Mouse (Mus musculus) kidney, postnatal 0 days (tissue): ENCODE measurements around the gene Pafah2. TPM values are rescaled to one million over a fixed set of nuclear protein-coding genes. Genes with fewer than 3 reads are reported as not detected.

Experiments
- ATAC-seq: fragments of 200-750 bp; cut with Nextera tagmentation; replicated peaks from 2 replicates; pipeline ENCODE4 v1.8.0; 2017; ENCODE audit warnings: low read depth, moderate number of reproducible peaks, moderate TSS enrichment, moderate library complexity; ENCODE audit not compliant: low FRiP score
- DNase-seq: peaks from one replicate; pipeline ENCODE4 v3.0.0-alpha.2; 2016; ENCODE audit warnings: low spot score
- H3K27ac ChIP-seq: fragments of 300-500 bp; sonication (generic); 2 replicates; pipeline ENCODE4 v1.5.1; 2014; ENCODE audit warnings: mild to moderate bottlenecking
- H3K27me3 ChIP-seq: fragments of 300-500 bp; sonication (generic); 2 replicates; pipeline ENCODE4 v1.6.1; 2014; ENCODE audit warnings: low read length, mixed read lengths; ENCODE audit not compliant: insufficient read depth
- H3K36me3 ChIP-seq: fragments of 300-500 bp; sonication (generic); 2 replicates; pipeline ENCODE4 v1.6.1; 2014; ENCODE audit warnings: low read length, mixed read lengths; ENCODE audit not compliant: insufficient read depth
- H3K4me1 ChIP-seq: fragments of 300-500 bp; sonication (generic); replicated peaks from 2 replicates; pipeline ENCODE4 v1.6.1; 2014; ENCODE audit warnings: antibody characterized with exemption, low read length, mixed read lengths; ENCODE audit not compliant: insufficient read depth
- H3K4me2 ChIP-seq: fragments of 300-500 bp; sonication (generic); 2 replicates; pipeline ENCODE4 v1.6.1; 2014; ENCODE audit warnings: mild to moderate bottlenecking, low read length, moderate library complexity, mixed read lengths
- H3K4me3 ChIP-seq: fragments of 300-500 bp; sonication (generic); replicated peaks from 2 replicates; pipeline ENCODE4 v1.5.1; 2014; ENCODE audit warnings: low read depth, low read length
- H3K9ac ChIP-seq: fragments of 300-500 bp; sonication (generic); 2 replicates; pipeline ENCODE4 v1.6.1; 2014; ENCODE audit warnings: low read depth, low read length
- H3K9me3 ChIP-seq: fragments of 300-500 bp; sonication (generic); replicated peaks from 2 replicates; pipeline ENCODE4 v1.6.1; 2016; ENCODE audit warnings: low read length, inconsistent platforms, mixed read lengths
- CTCF ChIP-seq: IDR thresholded peaks from 2 replicates; pipeline ENCODE4 v1.5.1; 2016; ENCODE audit warnings: antibody characterized with exemption, low read depth, mild to moderate bottlenecking, moderate library complexity
- WGBS: fragments of 180-500 bp; shearing (Covaris S2); extraction: QIAGEN DNeasy Blood & Tissue Kit; methylation state at CpG from one replicate; pipeline ENCODE4 v1.1.7; 2014; 5-methylcytosine and 5-hydroxymethylcytosine counted together
- polyA plus RNA-seq: library from polyadenylated mRNA; unstranded; fragments of >200 nt; fragmentation: Nextera tagmentation; extraction: Ambion mirVana; gene quantifications from 2 replicates; pipeline ENCODE4 v1.2.1, GENCODE M21; 2015

The Pafah2 gene
- polyA plus RNA-seq, 1 experiment from 2014 or later: 22.7 TPM

DNA sequence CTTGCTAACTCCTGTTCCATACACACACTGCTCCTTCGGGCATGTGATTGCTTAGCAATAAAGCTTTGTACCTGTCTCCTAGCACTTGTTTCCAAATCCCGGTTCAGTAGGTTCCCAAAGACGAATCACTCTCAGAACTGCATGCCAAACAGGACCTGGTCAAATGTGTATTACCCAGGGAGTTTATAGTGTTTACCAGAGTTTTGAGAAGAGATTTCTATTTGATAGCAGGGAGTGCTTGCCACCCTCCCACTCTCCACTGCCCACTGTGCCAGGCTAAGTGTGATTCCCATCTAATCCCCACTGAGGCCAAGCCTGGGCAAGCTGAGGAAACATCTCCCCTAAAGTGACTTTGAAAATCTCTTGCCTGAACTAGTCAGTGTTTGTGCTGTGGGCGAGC, 46.1 kb downstream of the Pafah2 start:
- no peaks in the 10 kb centered on the region for H3K27me3 ChIP-seq
- H3K36me3 ChIP-seq: no peaks in the 10 kb centered on the region
- no peak overlapping the region for H3K27ac ChIP-seq
- H3K4me1 ChIP-seq: no peaks in the 10 kb centered on the region
- no peaks in the 10 kb centered on the region for H3K9me3 ChIP-seq
- no peak overlapping the region for H3K9ac ChIP-seq
- no peak for TF ChIP-seq CTCF
- DNase-seq (no peak), ATAC-seq (no peak)
- H3K4me2 ChIP-seq: no peak overlapping the region
- WGBS: 86% methylated on average over 4 of the region's 4 CpGs
- no peak overlapping the region for H3K4me3 ChIP-seq

DNA sequence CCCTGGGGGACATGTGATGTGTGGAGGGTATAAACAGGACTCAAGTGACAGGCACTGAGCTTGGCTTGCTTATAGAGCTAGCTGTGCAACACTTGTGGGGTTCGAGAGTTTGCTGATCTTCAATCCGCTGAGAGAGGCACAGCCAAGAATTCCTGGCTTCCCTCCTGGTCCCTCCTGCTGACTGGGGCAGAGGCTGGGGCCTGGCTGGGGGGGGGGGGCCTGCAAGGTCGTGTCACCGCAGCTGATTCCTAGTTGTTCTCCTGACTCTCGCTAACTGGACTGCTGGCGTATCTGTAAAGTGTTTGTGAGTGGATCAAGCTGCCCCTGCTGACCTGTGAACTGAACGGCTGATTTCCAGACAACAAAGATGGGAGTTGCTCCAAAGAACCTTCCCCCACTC, 47.5 kb downstream of the Pafah2 start:
- Histone ChIP-seq H3K9me3 (no peaks in the 10 kb centered on the region), H3K4me2 (no peak overlapping the region), H3K27ac (no peak overlapping the region), H3K27me3 (no peaks in the 10 kb centered on the region), H3K4me1 (no peaks in the 10 kb centered on the region), H3K36me3 (no peaks in the 10 kb centered on the region), H3K4me3 (no peak overlapping the region), H3K9ac (no peak overlapping the region)
- 50% methylated on average over 7 of the region's 7 CpGs for WGBS
- no peak for ATAC-seq
- DNase-seq: no peak
- TF ChIP-seq CTCF: no peak

DNA sequence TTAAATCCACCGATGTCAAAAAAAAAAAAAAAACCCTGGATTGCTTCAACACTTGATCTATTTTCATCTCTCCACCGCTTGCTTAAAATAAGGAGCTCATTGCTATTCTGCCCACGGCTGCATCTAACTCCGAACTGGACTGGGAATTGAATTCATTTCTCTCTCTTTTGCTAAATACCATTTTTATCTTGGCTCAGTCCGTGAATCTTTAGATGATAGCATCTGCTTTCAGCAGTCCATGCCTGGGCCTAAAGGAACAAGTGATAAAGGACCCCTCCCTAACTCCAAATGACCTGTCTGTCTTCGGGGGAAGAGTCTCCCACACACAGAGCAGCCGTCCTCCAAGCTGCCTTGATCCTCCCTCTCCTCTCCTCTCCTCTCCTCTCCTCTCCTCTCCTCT, 48.8 kb downstream of the Pafah2 start:
- Histone ChIP-seq H3K36me3 (no peaks in the 10 kb centered on the region), H3K4me1 (no peaks in the 10 kb centered on the region), H3K4me3 (no peak overlapping the region), H3K27ac (no peak overlapping the region), H3K9ac (no peak overlapping the region), H3K9me3 (no peaks in the 10 kb centered on the region), H3K4me2 (no peak overlapping the region), H3K27me3 (no peaks in the 10 kb centered on the region)
- 39% methylated on average over 7 of the region's 7 CpGs for WGBS
- no peak for TF ChIP-seq CTCF
- DNase-seq (no peak), ATAC-seq (no peak)

DNA sequence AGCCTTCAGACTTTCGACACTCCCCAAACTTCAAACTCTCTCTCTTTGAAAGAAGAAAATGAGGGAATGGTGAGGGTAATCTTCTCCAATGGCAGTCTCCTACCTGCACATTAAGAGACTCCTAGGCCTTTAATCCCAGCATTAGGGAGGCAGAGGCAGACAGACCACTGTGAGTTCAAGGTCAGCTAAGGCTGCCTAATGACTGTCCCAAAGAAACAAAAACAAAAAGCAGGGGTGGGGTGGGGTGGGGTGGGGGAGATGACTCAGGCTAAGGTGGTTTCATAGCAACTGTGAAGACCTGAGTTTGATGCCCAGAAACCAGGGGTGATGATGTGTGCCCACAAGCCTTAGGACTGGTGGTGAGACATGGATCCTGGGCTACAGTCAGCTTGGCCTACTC, 49.4 kb downstream of the Pafah2 start:
- Histone ChIP-seq H3K4me1 (no peaks in the 10 kb centered on the region), H3K27ac (no peak overlapping the region), H3K4me2 (no peak overlapping the region), H3K4me3 (no peak overlapping the region), H3K9me3 (no peaks in the 10 kb centered on the region), H3K36me3 (no peaks in the 10 kb centered on the region), H3K9ac (no peak overlapping the region), H3K27me3 (no peaks in the 10 kb centered on the region; the same call in 1 of the 2 replicates)
- DNase-seq (no peak), ATAC-seq (no peak)
- WGBS: 47% methylated on average over 1 of the region's 1 CpGs
- no peak for TF ChIP-seq CTCF

DNA sequence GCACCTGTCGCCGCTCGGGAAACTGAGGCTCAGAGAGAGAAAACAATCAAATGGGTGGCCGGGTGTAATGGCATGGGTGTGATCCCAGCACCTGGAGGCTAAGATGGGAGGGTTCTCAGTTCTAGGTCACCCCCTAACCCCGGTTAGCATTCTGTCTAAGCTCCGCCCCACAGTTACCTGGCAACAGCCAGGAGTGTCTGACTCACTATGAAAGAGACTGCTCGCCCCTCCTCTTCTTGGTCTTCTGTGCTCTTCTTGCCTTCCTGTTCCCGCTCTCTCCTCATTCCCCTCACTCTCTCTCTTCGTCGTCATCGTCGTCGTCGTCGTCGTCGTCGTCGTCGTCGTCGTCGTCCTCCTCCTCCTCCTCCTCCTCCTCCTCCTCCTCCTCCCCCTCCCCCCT, 51.8 kb downstream of the Pafah2 start:
- Histone ChIP-seq H3K27me3 (no peaks in the 10 kb centered on the region; the same call in 1 of the 2 replicates), H3K4me2 (no peak overlapping the region), H3K36me3 (no peaks in the 10 kb centered on the region), H3K4me1 (0 out of 2 replicates have a peak, but pooled peaks cover 3% of the 10 kb centered on the region), H3K4me3 (no peak overlapping the region), H3K27ac (no peak overlapping the region), H3K9me3 (no peaks in the 10 kb centered on the region), H3K9ac (no peak overlapping the region)
- TF ChIP-seq CTCF: no peak
- ATAC-seq (no peak), DNase-seq (no peak)
- WGBS: 50% methylated on average over 23 of the region's 23 CpGs

DNA sequence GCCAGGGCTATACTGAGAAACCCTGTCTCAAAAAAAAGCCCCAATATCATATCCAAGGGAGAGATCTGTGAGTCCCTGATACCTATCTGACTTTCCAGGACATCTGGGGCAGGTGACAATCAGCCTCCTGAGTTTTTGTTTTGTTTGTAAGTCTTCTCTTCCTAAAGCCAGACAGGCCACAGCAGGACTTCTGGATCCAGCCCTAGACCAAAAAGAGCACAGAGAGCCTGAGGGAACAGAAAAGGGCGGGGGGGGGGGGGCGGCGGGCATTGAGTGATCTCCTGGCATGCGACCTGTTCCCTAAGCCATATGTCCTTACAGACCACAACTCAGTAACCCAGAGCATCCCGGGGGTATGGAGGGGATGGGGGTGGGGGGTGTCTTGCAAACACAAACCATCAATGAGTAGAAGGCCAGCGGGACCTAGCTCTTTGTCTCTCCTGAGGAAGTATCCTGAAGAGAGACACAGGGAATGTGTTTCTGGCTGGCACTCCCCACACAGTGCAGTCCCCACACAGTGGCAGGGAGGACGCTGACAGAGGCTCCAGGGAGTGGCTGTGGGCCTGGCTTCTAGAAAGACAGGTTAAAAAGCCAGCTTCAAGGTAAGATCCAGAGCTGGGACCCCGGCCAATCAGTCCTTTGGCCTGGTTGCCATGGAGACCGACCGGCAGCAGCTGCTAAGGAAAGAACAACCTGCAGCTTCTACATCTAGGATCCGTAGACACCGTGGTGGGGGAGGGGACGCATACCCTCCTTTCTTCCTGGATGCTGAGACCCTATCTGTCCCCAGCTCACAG, 53.7 kb downstream of the Pafah2 start:
- Histone ChIP-seq H3K27me3 (peaks cover 6% of the 10 kb centered on the region; the same call in 1 of the 2 replicates), H3K9me3 (no peaks in the 10 kb centered on the region), H3K4me1 (0 out of 2 replicates have a peak, but pooled peaks cover 3% of the 10 kb centered on the region), H3K4me2 (no peak overlapping the region), H3K36me3 (no peaks in the 10 kb centered on the region), H3K27ac (no peak overlapping the region), H3K4me3 (no peak overlapping the region), H3K9ac (no peak overlapping the region)
- ATAC-seq (no peak), DNase-seq (no peak)
- no peak for TF ChIP-seq CTCF
- 53% methylated on average over 13 of the region's 13 CpGs for WGBS
